Mouse (Mus musculus) testis, adult 2 months (tissue): Measurements from ENCODE around the gene Slco3a1.

Experiments used
- CTCF ChIP-seq: fragments of 200-500 bp; IDR thresholded peaks from 2 replicates; pipeline ENCODE4 v1.5.1; 2012; ENCODE audit warnings: low read depth, mild to moderate bottlenecking, inconsistent platforms, low read length, moderate library complexity; ENCODE audit not compliant: control insufficient read depth, insufficient read depth, insufficient replicate concordance
- POLR2A ChIP-seq: fragments of 200-500 bp; IDR thresholded peaks from 2 replicates; pipeline ENCODE4 v1.6.1; 2012; ENCODE audit warnings: low read depth, mild to moderate bottlenecking, inconsistent platforms, low read length, moderate library complexity; ENCODE audit not compliant: control insufficient read depth

DNA sequence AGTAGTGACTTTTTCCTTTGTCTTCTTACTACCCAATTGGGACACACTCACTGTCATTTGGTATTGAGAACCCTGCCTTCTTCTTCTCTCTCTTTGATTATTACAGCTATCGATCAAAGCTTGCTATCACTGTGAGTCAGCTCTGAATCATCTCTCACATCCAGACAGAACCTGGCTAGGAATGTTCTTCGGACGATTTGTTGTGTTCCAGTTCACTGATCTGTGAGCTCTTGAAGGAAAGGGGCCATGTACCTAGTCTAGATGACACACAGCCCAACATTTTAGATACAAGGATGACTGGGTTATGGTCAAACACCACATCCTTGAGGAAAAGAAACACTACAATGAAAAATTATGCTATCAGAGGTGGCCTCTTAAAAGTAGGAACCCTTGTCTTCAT, 275.2 kb downstream of the Slco3a1 start:
- no peak for TF ChIP-seq CTCF
- no peak for TF ChIP-seq POLR2A
